Mouse (Mus musculus) liver, embryonic 14 days (tissue): ENCODE measurements around the gene Psmd14. TPM values are rescaled to one million over a fixed set of nuclear protein-coding genes. Genes with fewer than 3 reads are reported as not detected.

Experiments used
- polyA plus RNA-seq: library from polyadenylated mRNA; depleted of rRNA; stranded (reverse); fragments of >200 nt; gene quantifications from 2 replicates; pipeline ENCODE4 v1.2.3, GENCODE M21; 2012; rRNA removed

Psmd14 gene
- 56.3 and 62.2 TPM in 2 replicates for polyA plus RNA-seq

GRCm38 (mm10) chr2:61711108-61712040 is at the start of gene Psmd14:
Gene Psmd14 (plus strand): TSS chr2:61711694.

GRCm38 (mm10) chr2:61802656-61803251 is 91.3 kb downstream of the Psmd14 start, which contains the start of gene Tbr1:
Gene Tbr1 (plus strand): TSS chr2:61802930.

Other genes starting within 250 kb of the Psmd14 start
- gene Tank, start 133.1 kb upstream of the Psmd14 start, polyA plus RNA-seq = 15.7 and 19.7 TPM in 2 replicates
- gene Tbr1, start 91.2 kb downstream of the Psmd14 start, polyA plus RNA-seq = 0.01 and 0.03 TPM in 2 replicates